Mouse (Mus musculus) thymus, adult 2 months (tissue): ENCODE measurements around the gene Tnk2.

Source experiments
- CTCF ChIP-seq: fragments of 200-500 bp; IDR thresholded peaks from 2 replicates; pipeline ENCODE4 v1.5.1; 2012; ENCODE audit warnings: mild to moderate bottlenecking, control low read depth, low read length, moderate library complexity, borderline replicate concordance; ENCODE audit not compliant: control insufficient read depth, poor library complexity, insufficient read depth; ENCODE audit errors: extremely low read depth
- POLR2A ChIP-seq: fragments of 200-500 bp; IDR thresholded peaks from 2 replicates; pipeline ENCODE4 v1.6.1; 2012; ENCODE audit warnings: mild to moderate bottlenecking, low read length, control low read depth, moderate library complexity; ENCODE audit not compliant: control insufficient read depth, poor library complexity, insufficient read depth; ENCODE audit errors: extremely low read depth

GRCm38 (mm10) chr16:32633486-32634012, 10.1 kb upstream of the Tnk2 start:
- no peak for TF ChIP-seq POLR2A
- no peak for TF ChIP-seq CTCF
